Comparison of ENCODE assay signal across 15 mouse cellular contexts in genomic region chr14:8462321-8462909, GRCm38 (mm10).
DNase-seq lines count a peak whose midpoint lies in the region.
"Had no signal": no experiment of that assay in that cellular context is flagged by ENCODE, and none has a peak within 500 bp of the region (broad histone marks: within the 10 kb centered on the region; RNA-seq: fewer than 3 reads in every experiment).

No protein-coding gene starts in this region.

- DNase-seq in adrenal gland, postnatal 14 days: peak; percentile 12
- DNase-seq in adrenal gland, adult 18-20 months (ENCODE audit: low spot score in 2 of 2): no peak
- peak; percentile 31 for DNase-seq in heart, embryonic 10.5 days (ENCODE audit: low spot score)
- DNase-seq in heart, adult 11 months: no peak
- DNase-seq in Muller cell, postnatal 12 days (ENCODE audit: inconsistent ontology term): peak; percentile 24
- DNase-seq in limb, embryonic 10.5 days (ENCODE audit: low spot score): no peak
- DNase-seq: cerebellum, adult 11-12 months; cerebellum, adult 9-11 months; forebrain, postnatal 0 days; gastrocnemius, postnatal 14 days; kidney, adult 2 months had no signal

- H3K4me3 ChIP-seq in heart, embryonic 10.5 days: no peak overlapping the region
- no peak overlapping the region for H3K4me3 ChIP-seq in limb, embryonic 10.5 days
- H3K4me3 ChIP-seq: embryonic facial prominence, embryonic 12.5 days; forebrain, embryonic 12.5 days; hindbrain, embryonic 13.5 days; kidney, embryonic 15.5 days had no signal

- H3K36me3 ChIP-seq in heart, embryonic 10.5 days: no peaks in the 10 kb centered on the region
- no peaks in the 10 kb centered on the region for H3K36me3 ChIP-seq in limb, embryonic 10.5 days
- H3K36me3 ChIP-seq: embryonic facial prominence, embryonic 12.5 days; forebrain, embryonic 12.5 days; hindbrain, embryonic 13.5 days; kidney, embryonic 15.5 days had no signal

- no peaks in the 10 kb centered on the region for H3K27me3 ChIP-seq in heart, embryonic 10.5 days (ENCODE audit: insufficient read depth, poor library complexity, severe bottlenecking)
- H3K27me3 ChIP-seq in limb, embryonic 10.5 days (ENCODE audit: low read depth, poor library complexity, severe bottlenecking): no peaks in the 10 kb centered on the region
- H3K27me3 ChIP-seq: embryonic facial prominence, embryonic 12.5 days; forebrain, embryonic 12.5 days; hindbrain, embryonic 13.5 days; kidney, embryonic 15.5 days had no signal

- no peak overlapping the region for H3K27ac ChIP-seq in heart, embryonic 10.5 days
- no peak overlapping the region for H3K27ac ChIP-seq in limb, embryonic 10.5 days
- H3K27ac ChIP-seq: embryonic facial prominence, embryonic 12.5 days; forebrain, embryonic 12.5 days; hindbrain, embryonic 13.5 days; kidney, embryonic 15.5 days had no signal

- WGBS in heart, embryonic 10.5 days: 75% methylated on average over 6 of the region's 6 CpGs
- WGBS in limb, embryonic 10.5 days: 73% methylated on average over 6 of the region's 6 CpGs

- no peaks in the 10 kb centered on the region for H3K4me1 ChIP-seq in heart, embryonic 10.5 days
- H3K4me1 ChIP-seq in limb, embryonic 10.5 days: 0 out of 2 replicates have a peak, but pooled peaks cover 4% of the 10 kb centered on the region
- H3K4me1 ChIP-seq: embryonic facial prominence, embryonic 12.5 days had no signal

- no peaks in the 10 kb centered on the region for H3K9me3 ChIP-seq in heart, embryonic 10.5 days
- no peaks in the 10 kb centered on the region for H3K9me3 ChIP-seq in limb, embryonic 10.5 days (replicated peaks)
- H3K9me3 ChIP-seq: embryonic facial prominence, embryonic 12.5 days; forebrain, embryonic 12.5 days; hindbrain, embryonic 13.5 days; kidney, embryonic 15.5 days had no signal

Comparison
In these comparisons a context has a peak if more than half of its experiments do, and no peak if none do; other contexts are left out.
1. DNase-seq: peak in adrenal gland, postnatal 14 days (single experiment), heart, embryonic 10.5 days (single experiment) and Muller cell, postnatal 12 days (single experiment); none in adrenal gland, adult 18-20 months (0 of 2), heart, adult 11 months (single experiment) and limb, embryonic 10.5 days (single experiment).